14 mouse cellular contexts compared by ENCODE assay signal in the genomic region with DNA sequence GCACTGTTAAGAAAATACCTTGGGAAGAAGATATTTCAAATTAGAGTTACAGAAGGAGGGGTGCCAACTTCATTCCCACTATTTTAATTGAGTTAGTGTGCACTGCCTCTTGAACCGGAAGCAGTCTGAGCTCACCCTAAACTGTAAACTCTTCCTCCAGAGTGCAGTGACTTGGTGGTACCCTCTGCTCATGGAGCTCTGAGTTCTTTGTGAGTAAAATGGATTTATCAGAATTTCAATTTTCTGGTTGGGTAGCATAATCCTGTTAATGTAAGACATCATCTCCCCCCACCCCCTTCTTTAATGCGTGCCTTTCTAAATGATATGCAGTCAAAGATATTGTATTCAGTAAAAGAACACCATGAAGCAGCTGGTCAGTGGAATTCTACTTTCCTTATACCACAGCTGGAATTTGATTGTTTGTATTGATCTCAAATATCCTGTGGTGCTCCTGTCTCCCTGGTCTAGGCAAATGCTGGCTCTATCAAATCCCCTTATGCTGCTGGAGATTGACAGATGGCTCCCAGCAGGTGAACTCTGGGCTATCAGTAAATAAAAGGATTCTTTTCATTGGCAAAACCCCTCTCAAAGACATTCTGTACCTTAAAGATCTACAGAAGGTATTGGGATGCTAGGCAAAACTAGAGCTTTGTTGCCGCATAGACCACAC.
DNase-seq lines count a peak whose midpoint lies in the region; ATAC-seq and TF ChIP-seq lines count a peak whose summit lies in the region.
"Had no signal": no experiment of that assay in that cellular context is flagged by ENCODE, and none has a peak within 500 bp of the region (broad histone marks: within the 10 kb centered on the region; RNA-seq: fewer than 3 reads in every experiment).

No protein-coding gene starts in this region.

- H3K4me2 ChIP-seq in midbrain, embryonic 11.5 days: no peak overlapping the region
- H3K4me2 ChIP-seq in midbrain, embryonic 16.5 days (ENCODE audit: low read length): no peak overlapping the region
- no peak overlapping the region for H3K4me2 ChIP-seq in midbrain, postnatal 0 days (ENCODE audit: low read depth, low read length, poor library complexity, severe bottlenecking)
- H3K4me2 ChIP-seq: liver, embryonic 15.5 days had no signal

- H3K36me3 ChIP-seq in midbrain, embryonic 11.5 days (ENCODE audit: control insufficient read depth, insufficient read depth, low read length): no peaks in the 10 kb centered on the region
- H3K36me3 ChIP-seq in midbrain, embryonic 16.5 days (ENCODE audit: control insufficient read depth, insufficient read depth, low read length): 0 out of 2 replicates have a peak, but pooled peaks cover 3% of the 10 kb centered on the region
- H3K36me3 ChIP-seq in midbrain, postnatal 0 days (ENCODE audit: insufficient read depth, low read length): no peaks in the 10 kb centered on the region
- H3K36me3 ChIP-seq: liver, embryonic 15.5 days had no signal

- TF ChIP-seq POLR2A in cortical plate, adult 2 months (IDR thresholded peaks at IDR 0.05; ENCODE audit: extremely low read depth, insufficient read depth, low read length): no peak

- no peak overlapping the region for H3K4me3 ChIP-seq in midbrain, embryonic 11.5 days (ENCODE audit: low read depth, low read length)
- H3K4me3 ChIP-seq in midbrain, embryonic 16.5 days (ENCODE audit: low read depth, low read length): no peak overlapping the region
- no peak overlapping the region for H3K4me3 ChIP-seq in cortical plate, adult 2 months (ENCODE audit: insufficient read depth, low read length)
- no peak overlapping the region for H3K4me3 ChIP-seq in midbrain, postnatal 0 days (ENCODE audit: low read depth, low read length)
- H3K4me3 ChIP-seq: erythroblast, embryonic 14.5 days; liver, embryonic 15.5 days had no signal

- H3K27ac ChIP-seq in midbrain, embryonic 11.5 days (ENCODE audit: low read depth, low read length): no peak overlapping the region
- H3K27ac ChIP-seq in midbrain, embryonic 16.5 days (ENCODE audit: low read length): no peak overlapping the region; the same call in 1 of the 2 replicates
- peak overlapping the region; percentile 47; the same call in 1 of the 2 replicates for H3K27ac ChIP-seq in cortical plate, adult 2 months (ENCODE audit: insufficient read depth, low read length)
- H3K27ac ChIP-seq in midbrain, postnatal 0 days (ENCODE audit: low read depth, low read length): no peak overlapping the region
- H3K27ac ChIP-seq: liver, embryonic 15.5 days; macrophage had no signal

- no peaks in the 10 kb centered on the region for H3K9me3 ChIP-seq in midbrain, embryonic 11.5 days (ENCODE audit: control insufficient read depth, low read length)
- H3K9me3 ChIP-seq in midbrain, embryonic 16.5 days (replicated peaks; ENCODE audit: control insufficient read depth, low read length, poor library complexity, severe bottlenecking): no peaks in the 10 kb centered on the region
- no peaks in the 10 kb centered on the region for H3K9me3 ChIP-seq in midbrain, postnatal 0 days (ENCODE audit: low read length)
- H3K9me3 ChIP-seq: liver, embryonic 15.5 days had no signal

- 0 out of 2 replicates have a peak, but pooled peaks have one; percentile 18 for ATAC-seq in cerebellum, adult (ENCODE audit: insufficient number of reproducible peaks, low FRiP score, low TSS enrichment)
- ATAC-seq in midbrain, embryonic 11.5 days (ENCODE audit: low FRiP score): peak; percentile 63; the same call in 1 of the 2 replicates
- no peak for ATAC-seq in midbrain, embryonic 16.5 days
- no peak for ATAC-seq in midbrain, postnatal 0 days (ENCODE audit: low FRiP score)

- DNase-seq in cerebellum, adult 8-10 months: no peak
- peak; percentile 88 for DNase-seq in midbrain, embryonic 11.5 days (ENCODE audit: low spot score, missing footprints)
- peak; percentile 27 for DNase-seq in midbrain, postnatal 0 days (ENCODE audit: low spot score)
- DNase-seq in heart, postnatal 36 days: no peak
- no peak for DNase-seq in right cerebral cortex, adult 18-20 months
- DNase-seq: adrenal gland, postnatal 10 days; kidney, adult 9 months; thymus, postnatal 36 days had no signal

- no peaks in the 10 kb centered on the region for H3K27me3 ChIP-seq in midbrain, embryonic 11.5 days (ENCODE audit: control insufficient read depth, insufficient read depth, low read length)
- no peaks in the 10 kb centered on the region for H3K27me3 ChIP-seq in midbrain, embryonic 16.5 days (ENCODE audit: control insufficient read depth, insufficient read depth, low read depth, low read length)
- H3K27me3 ChIP-seq in midbrain, postnatal 0 days (ENCODE audit: insufficient read depth, low read length): no peaks in the 10 kb centered on the region
- H3K27me3 ChIP-seq: liver, embryonic 15.5 days had no signal

- H3K4me1 ChIP-seq in midbrain, embryonic 11.5 days (ENCODE audit: control insufficient read depth, insufficient read depth, low read length): peaks cover 7% of the 10 kb centered on the region
- peaks cover 24% of the 10 kb centered on the region for H3K4me1 ChIP-seq in midbrain, embryonic 16.5 days (ENCODE audit: control insufficient read depth, insufficient read depth, low read length)
- peaks cover 7% of the 10 kb centered on the region for H3K4me1 ChIP-seq in cortical plate, adult 2 months (ENCODE audit: control insufficient read depth, insufficient read depth, low read length)
- H3K4me1 ChIP-seq in midbrain, postnatal 0 days (ENCODE audit: insufficient read depth, low read length): peaks cover 5% of the 10 kb centered on the region; the same call in 1 of the 2 replicates
- H3K4me1 ChIP-seq: liver, embryonic 15.5 days had no signal

- WGBS in midbrain, embryonic 11.5 days: 24% methylated on average over 3 of the region's 3 CpGs
- WGBS in midbrain, embryonic 16.5 days: 16% methylated on average over 3 of the region's 3 CpGs
- WGBS in midbrain, postnatal 0 days: 20% methylated on average over 3 of the region's 3 CpGs

- no peak for TF ChIP-seq CTCF in cortical plate, adult 2 months (IDR thresholded peaks at IDR 0.05; ENCODE audit: extremely low read depth, insufficient read depth, low read length)
- TF ChIP-seq CTCF in midbrain, postnatal 0 days (IDR thresholded peaks at IDR 0.05): no peak

- intact Hi-C loops in heart, postnatal 36 days (cut with DNase I): no loop called here

- H3K9ac ChIP-seq in midbrain, embryonic 11.5 days (ENCODE audit: low read length): no peak overlapping the region
- no peak overlapping the region for H3K9ac ChIP-seq in midbrain, embryonic 16.5 days (ENCODE audit: low read depth, low read length)
- H3K9ac ChIP-seq in midbrain, postnatal 0 days (replicated peaks; ENCODE audit: low read length, poor library complexity, severe bottlenecking): no peak overlapping the region
- H3K9ac ChIP-seq: liver, embryonic 15.5 days had no signal

Comparison
In these comparisons a context has a peak if more than half of its experiments do, and no peak if none do; other contexts are left out.
1. ATAC-seq: peak in cerebellum, adult (single experiment) and midbrain, embryonic 11.5 days (single experiment); none in midbrain, embryonic 16.5 days (single experiment) and midbrain, postnatal 0 days (single experiment).
2. DNase-seq: peak in midbrain, embryonic 11.5 days (single experiment) and midbrain, postnatal 0 days (single experiment); none in cerebellum, adult 8-10 months (single experiment), heart, postnatal 36 days (0 of 2) and right cerebral cortex, adult 18-20 months (single experiment).